Mouse (Mus musculus): Measurements from ENCODE around the gene Gstp1.

Gene Gstp1

DNA sequence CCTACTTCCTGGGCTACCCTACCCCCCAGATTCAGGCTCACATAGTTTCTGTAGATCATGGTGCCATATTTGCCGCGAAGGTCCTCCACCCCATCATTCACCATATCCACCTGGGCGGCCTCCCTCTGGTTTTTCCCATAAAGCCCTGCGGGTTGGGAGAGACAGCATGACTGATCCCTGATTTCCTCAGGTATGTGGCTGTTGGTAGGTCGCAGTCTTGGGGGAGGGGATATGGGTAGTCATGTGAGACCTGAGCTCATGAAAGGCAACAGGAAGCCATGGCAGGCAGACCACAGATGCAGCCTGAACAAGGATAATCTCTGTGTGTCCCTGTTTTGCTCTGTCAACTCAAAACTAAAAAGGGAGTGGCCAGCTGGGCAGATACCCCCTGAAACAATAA lies 3.2 kb upstream of the Gstp1 start:
- 93% methylated on average over 5 of the region's 5 CpGs for WGBS

DNA sequence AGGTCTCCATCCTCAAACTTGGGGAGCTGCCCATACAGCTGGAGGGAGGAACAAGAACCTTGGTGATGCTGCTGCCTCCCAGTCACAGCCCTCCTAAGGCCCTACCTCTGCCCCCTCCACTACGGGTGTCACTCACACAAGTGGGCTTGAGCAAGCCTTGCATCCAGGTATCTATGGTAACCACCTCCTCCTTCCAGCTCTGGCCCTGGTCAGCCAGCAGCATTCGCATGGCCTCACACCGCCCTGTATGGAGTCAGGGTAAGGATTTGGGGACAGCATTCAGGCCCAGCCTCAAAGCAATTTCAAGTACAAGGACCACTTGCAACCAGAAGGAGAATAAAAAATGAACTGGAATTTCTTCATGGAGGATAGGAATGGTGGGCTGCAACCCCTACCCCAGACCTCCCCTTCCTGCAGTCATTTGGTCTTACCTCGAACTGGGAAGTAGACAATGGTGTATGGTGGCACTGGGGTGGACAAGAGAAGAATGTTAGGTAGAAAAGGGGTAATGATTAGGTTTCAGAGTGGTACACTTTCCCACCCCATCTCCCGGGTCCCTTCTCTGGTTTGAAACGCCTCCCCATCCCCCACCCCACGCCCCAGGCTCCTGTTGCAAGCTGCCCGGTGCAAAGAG lies 514 bp downstream of the Gstp1 start:
- WGBS: 18% methylated on average over 7 of the region's 8 CpGs

DNA sequence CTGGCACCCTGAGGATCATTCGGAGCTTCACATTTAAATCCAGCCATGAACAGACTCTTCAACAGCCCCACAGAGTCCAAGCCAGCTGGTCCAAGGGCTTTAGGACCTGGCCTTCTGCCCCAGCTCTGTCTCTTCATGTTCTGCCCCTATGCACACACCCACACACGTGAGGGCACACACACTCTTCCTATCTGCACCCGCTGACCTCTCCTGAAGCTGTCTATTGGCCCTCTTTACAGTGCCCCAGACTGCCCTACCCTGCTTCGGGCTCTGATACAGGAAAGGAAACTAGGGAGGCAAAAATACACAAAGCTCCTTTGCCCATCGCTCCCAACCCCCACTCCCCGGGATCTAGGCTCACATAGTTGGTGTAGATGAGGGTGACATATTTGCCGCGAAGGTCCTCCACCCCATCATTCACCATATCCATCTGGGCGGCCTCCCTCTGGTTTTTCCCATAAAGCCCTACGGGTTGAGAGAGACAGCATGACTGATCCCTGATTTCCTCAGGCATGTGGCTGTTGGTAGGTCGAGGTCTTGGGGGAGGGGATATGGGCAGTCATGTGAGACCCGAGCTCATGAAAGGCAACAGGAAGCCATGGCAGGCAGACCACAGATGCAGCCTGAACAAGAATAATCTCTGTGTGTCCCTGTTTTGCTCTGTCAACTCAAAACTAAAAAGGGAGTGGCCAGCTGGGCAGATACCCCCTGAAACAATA lies 1.3 kb downstream of the Gstp1 start:
- WGBS: 79% methylated on average over 12 of the region's 12 CpGs

DNA sequence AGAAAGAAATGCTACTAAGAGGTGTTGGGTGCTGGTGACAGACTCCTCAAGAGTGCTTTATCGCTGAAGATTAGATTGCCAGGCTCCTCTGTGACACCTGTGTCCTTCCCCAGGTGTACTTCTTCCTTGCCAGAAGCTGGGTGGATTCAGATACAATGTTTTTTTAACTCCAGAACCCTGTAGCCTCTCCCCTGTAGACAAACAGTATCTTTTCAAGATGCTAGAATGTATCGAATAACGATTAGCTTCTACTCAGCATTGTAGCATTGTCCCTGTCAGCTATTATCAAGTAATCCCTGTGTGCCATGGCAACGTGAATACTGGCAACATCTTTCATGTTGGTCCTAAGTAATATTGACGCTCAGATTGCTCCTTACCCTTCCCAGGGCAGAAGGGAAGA lies 4.0 kb downstream of the Gstp1 start:
- WGBS: 61% methylated on average over 5 of the region's 5 CpGs

GRCm38 (mm10) chr19:4033298-4033697 lies 4.5 kb downstream of the Gstp1 start:
- 82% methylated on average over 3 of the region's 3 CpGs for whole genome bisulfite sequencing

DNA sequence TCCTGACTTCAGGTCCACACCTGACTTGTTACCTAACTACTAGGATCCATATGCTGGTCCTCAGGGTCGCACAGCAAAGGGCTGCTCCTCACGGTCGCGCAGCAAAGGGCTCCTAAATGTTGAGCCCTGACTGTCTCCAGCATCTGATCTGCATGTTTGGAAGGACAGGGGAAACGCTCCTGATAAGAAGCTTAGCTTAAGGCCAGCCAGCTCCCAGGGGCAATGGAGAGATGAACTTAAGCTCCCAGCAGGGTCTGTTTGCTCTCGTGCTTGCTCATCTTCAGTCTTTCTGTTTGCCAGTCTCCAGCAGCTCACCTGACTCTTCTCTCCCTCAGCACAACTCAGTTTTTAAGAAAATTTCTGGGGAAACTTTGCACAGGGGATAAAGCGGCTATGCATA lies 5.1 kb downstream of the Gstp1 start:
- whole genome bisulfite sequencing: 79% methylated on average over 7 of the region's 7 CpGs

GRCm38 (mm10) chr19:4023185-4023584 lies 14.6 kb downstream of the Gstp1 start:
- WGBS: 81% methylated on average over 7 of the region's 7 CpGs

GRCm38 (mm10) chr19:4018743-4019583 lies 18.8 kb downstream of the Gstp1 start:
- 20% methylated on average over 18 of the region's 18 CpGs for WGBS

DNA sequence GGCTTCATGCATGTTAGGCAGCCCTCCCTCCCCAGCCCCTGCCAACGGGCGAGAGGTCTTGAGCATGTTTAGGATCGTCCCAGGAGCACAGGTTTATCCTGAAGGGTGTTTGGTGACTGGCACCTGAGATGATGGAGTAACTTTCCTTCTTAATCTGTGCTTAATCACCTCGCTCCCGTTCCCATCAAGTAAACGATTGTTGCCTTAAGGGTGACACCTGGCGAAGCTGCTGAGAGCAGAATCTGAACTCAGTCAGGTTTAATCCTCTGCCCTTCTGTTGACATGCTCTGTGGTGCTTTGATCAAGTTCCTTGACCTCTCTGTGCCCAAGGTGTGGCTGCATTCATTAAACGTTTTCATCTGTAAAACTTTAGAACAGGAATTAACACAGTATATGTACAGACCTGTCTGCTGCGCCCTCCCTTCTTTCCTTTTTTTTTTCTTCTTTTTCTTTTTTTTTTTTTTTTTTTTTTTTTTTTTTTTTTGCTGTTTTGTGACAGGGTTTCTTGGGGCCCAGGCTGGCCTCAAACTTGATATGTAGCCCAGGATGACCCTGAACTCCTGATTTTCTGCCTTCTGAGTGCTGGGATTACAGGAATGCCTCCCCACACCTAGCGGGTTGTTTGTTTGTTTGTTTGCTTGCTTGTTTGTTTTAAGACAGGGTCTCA lies 19.7 kb downstream of the Gstp1 start:
- 72% methylated on average over 10 of the region's 10 CpGs for WGBS

DNA sequence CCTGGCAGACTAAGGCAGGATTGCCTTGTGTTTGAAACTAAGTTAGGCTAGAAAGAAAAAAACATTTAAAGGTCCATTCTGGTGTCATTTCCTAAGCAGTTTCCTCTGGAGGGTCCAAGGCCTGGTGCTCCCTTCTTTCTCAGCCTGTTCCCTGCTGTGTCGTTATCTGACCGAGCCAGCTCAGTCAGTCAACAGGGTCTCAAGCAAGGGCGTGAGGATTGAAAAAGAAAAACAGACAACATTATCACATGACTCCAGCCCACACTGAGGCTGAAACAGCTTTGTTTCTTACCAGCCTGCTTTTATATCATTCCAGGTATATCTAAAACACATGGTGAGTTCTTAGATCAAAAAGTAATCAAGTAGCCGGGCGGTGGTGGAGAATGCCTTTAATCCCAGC lies 22.1 kb downstream of the Gstp1 start:
- 81% methylated on average over 5 of the region's 5 CpGs for WGBS

DNA sequence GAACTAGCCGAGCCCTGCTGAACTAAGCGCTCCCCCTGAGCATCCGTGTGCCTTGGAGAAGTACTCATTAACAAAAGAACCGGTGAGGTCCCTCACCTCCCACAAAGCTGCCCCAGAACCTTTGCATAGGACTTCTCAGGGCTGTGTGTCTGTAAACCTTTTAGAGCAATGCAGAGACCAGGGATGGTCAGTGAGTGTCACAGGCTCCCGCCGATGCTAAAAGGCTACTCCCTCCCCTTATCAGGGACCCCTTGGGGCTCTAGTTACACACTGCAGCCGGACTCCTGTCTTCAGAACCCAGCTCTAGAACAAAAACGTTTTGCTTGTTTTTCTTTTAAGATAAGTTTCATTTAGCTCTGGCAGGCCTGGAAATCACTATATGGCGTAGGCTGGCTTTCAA lies 24.7 kb downstream of the Gstp1 start:
- WGBS: 22% methylated on average over 9 of the region's 9 CpGs

DNA sequence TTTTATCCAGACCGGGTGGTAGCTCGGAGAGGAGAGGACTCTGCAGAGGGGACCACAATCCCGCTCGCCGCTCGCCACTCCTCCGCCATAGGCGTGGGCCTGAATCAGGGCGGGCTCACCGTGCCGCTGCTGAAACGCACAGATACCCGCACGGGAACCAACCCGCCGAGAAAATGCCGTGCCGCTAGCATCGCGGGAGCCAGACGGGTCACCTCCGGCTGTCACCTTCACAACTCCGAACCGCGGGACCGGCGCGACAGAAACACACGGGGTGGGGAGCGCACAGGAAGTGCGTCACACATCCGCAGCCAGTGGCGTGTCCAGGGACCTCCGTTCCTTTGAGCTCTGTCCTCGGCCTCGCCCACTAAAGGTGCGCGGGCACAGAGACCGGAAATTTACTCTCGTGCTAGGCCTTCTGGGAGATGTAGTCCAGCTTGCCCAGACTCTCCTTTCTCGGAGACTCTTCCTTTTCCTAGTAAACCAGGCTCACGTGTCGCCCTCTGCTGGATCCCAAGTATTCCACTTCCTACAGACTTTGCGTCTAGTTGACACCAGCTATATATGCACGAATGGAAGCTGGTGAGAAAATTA lies 25.3 kb downstream of the Gstp1 start, which contains the start of gene Ndufv1:
TSS of gene Ndufv1 (minus strand) at position 375 of the 591 bp plus-strand sequence.
- WGBS: under 1% methylated on average over 45 of the region's 45 CpGs

DNA sequence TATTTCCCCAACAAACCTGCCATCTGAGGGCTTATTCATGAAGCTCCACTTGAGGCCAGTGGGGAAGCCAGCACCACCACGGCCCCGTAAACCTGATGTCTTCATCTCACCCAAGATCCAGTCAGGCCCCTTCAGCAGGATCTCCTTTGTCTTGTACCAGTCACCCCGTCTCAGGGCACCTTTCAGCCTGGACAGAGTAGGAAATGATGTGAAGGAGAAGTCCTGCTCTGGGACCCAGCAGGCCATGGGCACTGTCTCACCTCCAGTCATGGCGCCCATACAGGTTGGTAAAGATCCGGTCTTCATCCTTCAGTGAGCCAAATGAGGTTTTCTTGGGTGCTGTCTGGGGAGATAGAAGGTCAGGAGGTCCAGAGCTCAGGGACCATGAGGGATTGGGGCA lies 26.7 kb downstream of the Gstp1 start:
- WGBS: 91% methylated on average over 5 of the region's 5 CpGs

DNA sequence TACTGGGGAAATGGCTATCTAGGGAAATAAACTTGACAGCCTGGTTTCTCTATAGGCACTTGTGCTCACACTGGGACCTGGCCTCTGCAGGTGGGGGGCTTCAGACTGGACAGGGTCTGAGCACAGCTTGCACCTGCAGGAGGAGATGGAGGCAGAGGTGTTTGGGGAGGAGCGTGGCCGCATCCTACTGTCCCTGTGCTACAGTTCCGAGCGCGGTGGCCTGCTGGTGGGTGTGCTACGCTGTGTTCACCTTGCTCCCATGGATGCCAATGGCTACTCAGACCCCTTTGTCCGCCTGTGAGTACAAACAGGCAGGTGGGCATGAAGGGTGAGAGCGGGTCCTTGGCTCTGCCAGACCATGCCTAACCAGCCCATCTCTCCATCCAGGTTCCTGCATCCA lies 31.8 kb downstream of the Gstp1 start:
- 95% methylated on average over 8 of the region's 8 CpGs for WGBS

- WGBS: 85% methylated on average over 9 of the region's 9 CpGs
Observed at GRCm38 (mm10) chr19:4005091-4005490, 32.7 kb downstream of the Gstp1 start.

- WGBS: 91% methylated on average over 15 of the region's 15 CpGs
Observed at GRCm38 (mm10) chr19:4004331-4004730, 33.5 kb downstream of the Gstp1 start.

DNA sequence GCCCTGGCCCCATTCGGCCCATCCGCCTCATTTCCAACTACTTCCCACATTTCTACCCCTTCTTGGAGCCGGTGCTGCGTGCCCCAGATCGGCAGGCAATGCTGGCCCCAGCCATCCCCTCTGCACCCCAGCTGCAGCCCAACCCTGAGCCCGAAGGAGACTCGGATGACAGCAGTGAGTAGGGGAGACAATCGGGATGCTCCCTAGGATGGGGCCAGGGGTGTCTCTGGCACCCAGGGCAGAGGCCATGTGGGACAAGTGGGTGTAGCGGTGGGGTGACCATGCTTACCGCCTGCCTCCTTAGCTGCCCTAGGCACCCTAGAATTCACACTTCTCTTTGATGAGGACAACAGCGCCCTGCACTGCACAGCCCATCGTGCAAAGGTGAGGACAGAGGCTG lies 34.1 kb downstream of the Gstp1 start:
- WGBS: 81% methylated on average over 12 of the region's 12 CpGs

- WGBS: 93% methylated on average over 1 of the region's 1 CpGs
Observed at GRCm38 (mm10) chr19:4003112-4003511, 34.7 kb downstream of the Gstp1 start, which contains the start of gene Doc2g. Gene Doc2g, plus strand, starts transcription at chr19:4003313.

GRCm38 (mm10) chr19:4001752-4002151 lies 36.0 kb downstream of the Gstp1 start:
- WGBS: 87% methylated on average over 5 of the region's 5 CpGs

DNA sequence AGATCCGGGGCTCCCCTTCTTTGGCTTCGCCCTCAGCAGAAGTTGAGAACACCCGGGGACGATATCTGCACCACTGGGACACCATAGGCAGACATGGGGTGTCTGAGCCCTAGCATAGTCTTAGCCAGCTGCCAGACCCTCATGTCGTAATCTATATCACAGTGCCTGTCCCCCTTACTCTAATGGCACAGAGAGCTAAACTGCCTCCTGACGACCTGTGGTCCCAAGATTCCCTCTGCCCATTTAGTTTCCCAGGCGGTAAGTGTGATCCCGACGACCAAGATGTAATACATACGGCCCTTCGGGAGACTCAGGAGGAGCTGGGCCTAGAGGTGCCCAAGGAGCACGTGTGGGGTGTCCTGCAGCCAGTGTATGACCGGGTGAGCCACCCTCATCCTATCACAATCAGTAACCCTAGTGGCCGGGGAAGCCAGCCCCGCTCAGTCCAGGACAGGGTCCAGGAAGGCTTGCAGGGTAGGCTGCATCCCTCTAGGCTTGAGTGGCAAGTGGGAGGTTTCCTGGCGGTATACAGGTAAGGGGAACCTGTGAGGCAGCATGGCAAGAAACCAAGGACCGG lies 36.7 kb downstream of the Gstp1 start:
- 24% methylated on average over 17 of the region's 17 CpGs for WGBS

Measured in cerebral cortex, adult 2 months (tissue).